Mouse (Mus musculus) cerebellum, postnatal 14 days (tissue): ENCODE measurements around the gene Cox15.

Experiments used
- DNase-seq, 2 experiments: peaks; one replicate each; pipeline ENCODE4 v3.0.0; 2021; ENCODE audit warnings: mixed read lengths in 2 of 2

The Cox15 gene

GRCm38 (mm10) chr19:43761543-43762256 is 8.9 kb upstream of the Cox15 start:
- no peak for DNase-seq

GRCm38 (mm10) chr19:43760504-43760903 is 7.7 kb upstream of the Cox15 start:
- DNase-seq, result peak; percentile 74 to 87

- DNase-seq, result no peak
These were observed 2.1 kb upstream of the Cox15 start for GRCm38 (mm10) chr19:43754872-43755271.

DNA sequence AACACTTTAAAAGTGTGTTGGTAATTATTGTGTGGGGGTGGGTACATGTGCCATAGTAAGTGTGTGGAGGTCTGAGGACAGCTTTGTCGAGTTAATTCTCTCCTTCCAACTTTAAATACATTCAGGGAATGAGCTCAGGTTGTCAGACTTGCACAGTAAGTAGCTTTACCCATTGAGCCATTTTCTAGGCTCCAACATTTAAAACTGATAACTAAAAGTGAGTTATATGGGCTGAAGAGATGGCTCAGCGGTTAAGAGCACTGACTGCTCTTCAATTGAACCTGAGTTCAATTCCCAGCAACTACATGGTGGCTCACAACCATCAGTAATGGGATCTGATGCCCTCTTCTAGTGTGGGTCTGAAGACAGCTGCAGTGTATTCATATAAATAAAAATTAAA is 1.4 kb upstream of the Cox15 start:
- DNase-seq, result no peak

DNA sequence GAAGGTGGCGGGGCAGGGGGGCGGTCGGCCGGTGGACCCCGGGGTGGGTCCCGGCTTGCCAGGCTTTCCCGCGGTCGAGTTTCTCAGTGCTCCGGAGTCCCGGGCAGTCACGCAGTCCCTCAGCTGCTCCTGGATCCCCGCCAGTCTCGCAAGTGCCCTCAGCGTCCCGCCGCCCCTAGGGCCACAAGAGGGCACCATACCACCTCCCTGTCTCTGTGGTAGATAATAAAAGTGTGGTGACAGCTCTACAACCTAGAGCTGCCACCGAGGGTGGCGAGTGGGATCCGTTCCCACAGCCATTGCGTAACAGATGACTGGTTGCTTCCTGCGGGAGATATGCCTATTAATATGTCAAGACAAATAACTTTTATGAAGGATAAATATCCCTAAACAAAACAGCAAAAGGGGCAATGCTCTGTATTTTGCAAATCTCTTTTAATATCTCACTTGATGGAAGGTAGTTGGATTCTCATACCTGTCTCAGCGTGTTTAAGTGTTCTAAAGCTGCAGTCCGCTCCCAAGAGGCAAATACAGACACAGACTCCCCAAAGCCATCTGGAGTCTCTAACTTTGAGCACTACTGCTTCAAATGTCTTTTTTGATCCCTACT is 531 bp upstream of the Cox15 start:
- peak; percentile 93 to 95 for DNase-seq

DNA sequence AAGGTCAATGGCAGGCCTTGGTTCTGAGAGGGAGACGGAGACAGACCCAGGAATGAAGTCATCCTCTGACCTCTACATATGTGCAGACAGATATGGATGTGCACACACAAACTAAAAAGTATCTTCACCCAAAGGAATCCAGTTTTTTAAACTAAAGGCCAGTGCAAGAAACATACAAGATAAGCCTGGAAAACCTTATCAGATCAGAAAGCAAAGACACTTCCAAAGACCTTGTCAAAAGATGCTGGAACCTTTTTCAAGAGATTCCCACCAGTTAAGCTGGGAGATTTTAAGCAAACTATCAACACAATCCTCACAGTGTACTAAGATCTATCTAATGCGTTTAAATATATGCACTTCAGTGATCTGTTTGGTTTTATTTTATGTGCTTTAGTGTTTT is 2.8 kb downstream of the Cox15 start:
- no peak for DNase-seq

- no peak for DNase-seq
These were observed 4.9 kb downstream of the Cox15 start for GRCm38 (mm10) chr19:43747877-43748276.

GRCm38 (mm10) chr19:43745740-43746139 is 7.1 kb downstream of the Cox15 start:
- no peak for DNase-seq

DNA sequence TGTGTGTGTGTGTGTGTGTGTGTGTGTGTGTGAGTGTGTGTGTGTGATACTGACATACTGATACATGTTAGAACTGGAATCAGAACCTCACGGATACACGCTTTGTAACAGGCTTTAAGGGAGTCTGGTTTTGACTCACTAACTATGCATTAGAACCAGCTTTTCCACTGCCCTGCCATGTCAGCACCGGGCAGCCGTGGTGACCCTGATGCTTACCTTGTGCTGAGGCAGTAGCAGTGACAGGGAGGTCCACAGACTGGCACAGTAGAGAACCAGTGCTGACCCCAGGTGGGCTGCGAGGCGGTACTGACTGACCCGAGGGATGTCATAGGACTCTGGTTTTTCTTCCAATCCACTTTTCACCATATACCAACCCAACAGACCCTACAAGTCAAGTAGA is 9.4 kb downstream of the Cox15 start:
- DNase-seq, result no peak

DNA sequence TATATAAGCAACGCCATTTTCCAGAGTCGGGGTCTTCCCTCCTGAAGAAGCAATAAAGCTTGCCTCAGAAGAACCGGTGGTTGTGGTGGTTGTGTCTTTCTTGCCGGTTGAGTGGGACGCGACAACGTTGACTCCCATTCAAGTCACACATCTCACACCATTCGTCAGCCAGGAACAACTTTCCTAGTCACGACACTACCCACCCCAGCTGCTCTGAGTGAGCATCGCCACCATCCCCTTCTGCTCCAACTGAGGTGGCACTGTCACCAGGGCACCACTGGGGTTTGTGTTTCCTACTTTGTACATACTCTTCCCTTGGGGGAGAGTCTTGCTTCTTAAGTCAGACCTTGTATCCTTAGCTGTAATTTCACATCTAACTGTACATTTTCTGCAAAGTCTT is 14.4 kb downstream of the Cox15 start:
- DNase-seq, result no peak

GRCm38 (mm10) chr19:43731157-43731556 is 21.6 kb downstream of the Cox15 start:
- DNase-seq, result no peak

GRCm38 (mm10) chr19:43730037-43730428 is 22.8 kb downstream of the Cox15 start:
- no peak for DNase-seq

DNA sequence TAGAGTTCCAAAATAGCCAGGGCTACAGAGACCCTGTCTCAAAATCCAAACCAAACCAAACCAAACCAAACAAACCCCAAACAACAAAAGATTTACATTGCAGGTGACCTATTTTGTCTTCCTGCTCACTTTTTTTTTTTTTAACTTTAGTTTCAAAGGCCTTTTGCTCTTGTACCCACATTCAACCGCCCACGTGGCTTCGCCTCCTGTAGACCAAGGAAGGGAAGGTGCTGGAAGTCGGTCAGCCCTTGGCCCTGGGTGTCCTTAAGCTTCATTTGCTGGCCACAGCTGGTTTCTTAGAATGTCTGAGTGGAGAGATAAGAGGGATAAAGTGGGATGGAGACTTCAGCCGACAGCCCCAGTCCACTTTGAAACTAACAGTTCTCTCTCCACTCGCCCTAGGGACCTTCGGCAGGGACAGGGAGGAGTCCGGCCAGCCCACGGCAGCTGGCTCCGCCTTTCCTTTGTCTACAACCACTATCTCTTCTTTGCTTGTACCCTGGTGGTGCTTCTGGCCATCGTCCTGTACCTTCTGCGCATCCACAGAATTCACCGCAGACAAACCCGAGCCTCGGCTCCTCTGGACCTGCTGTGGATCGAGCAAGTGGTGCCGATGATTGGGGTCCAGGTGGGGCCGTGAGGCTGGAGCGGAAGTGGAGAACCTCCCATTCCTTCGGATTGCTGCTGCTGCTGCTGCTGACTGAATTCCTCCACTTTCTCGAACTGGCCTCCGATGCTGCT is 23.3 kb downstream of the Cox15 start:
- DNase-seq, result no peak

GRCm38 (mm10) chr19:43726510-43727146 is 26.2 kb downstream of the Cox15 start:
- no peak for DNase-seq

GRCm38 (mm10) chr19:43724821-43725220 is 28.0 kb downstream of the Cox15 start:
- DNase-seq, result no peak

DNA sequence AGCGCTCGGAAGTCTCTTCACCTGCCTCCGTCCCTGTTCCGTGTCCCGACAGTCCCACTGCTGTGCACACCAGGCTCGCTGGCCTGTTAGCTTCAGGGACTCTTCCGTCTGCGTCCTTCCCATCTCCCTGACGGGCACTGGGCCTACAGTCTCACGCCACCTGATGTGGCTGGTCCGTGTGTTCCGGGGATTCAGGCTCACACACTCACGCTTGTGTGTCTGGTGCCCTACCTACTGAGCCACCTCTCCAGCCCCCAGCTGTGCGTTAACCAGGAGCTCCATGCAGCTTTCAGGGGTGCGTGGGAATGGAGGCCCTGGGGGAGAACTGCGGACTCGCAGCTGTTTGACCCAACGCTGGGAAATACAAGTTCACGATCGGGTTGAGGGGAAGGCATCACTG is 28.6 kb downstream of the Cox15 start:
- DNase-seq, result no peak

DNA sequence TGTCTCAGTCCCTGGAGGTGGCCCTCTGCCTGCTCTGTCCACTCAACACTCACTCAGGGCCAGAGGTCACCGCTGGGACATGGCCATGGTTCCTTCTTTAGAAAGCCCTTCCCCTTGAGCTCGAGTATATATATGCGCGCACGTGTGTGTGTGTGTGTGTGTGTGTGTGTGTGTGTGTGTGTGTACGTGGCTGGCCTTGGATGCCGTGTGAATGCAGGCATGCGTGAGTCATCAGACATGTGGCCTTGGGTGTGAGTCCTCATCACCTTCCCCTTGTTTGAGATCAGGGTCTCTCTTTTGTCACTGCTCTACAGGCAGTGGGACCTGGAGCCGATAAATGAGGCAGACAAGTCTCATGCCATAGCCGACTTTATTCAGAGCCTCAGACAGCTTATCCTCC is 29.3 kb downstream of the Cox15 start:
- DNase-seq, result no peak

GRCm38 (mm10) chr19:43722891-43723290 is 29.9 kb downstream of the Cox15 start:
- DNase-seq, result peak in 1 of 2 experiments; percentile 7

DNA sequence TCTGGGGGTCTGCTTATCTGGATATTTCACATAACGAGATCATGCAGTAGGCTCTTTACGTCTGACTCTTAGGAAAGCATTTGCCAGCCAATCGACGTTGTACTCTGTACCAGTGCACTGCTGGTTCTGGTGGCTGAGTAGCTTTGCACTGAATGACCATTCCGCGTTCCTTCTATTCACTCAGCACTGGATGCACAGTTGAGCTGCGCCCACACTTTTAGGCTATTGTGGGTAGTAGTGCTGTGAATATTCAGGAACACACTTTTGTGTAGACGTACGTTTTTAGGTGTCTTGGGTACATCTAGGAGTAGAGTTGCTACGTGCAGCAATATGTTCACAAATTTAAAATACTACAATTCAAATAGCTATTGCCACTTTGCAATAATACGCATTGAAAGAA is 32.7 kb downstream of the Cox15 start:
- DNase-seq, result no peak

DNA sequence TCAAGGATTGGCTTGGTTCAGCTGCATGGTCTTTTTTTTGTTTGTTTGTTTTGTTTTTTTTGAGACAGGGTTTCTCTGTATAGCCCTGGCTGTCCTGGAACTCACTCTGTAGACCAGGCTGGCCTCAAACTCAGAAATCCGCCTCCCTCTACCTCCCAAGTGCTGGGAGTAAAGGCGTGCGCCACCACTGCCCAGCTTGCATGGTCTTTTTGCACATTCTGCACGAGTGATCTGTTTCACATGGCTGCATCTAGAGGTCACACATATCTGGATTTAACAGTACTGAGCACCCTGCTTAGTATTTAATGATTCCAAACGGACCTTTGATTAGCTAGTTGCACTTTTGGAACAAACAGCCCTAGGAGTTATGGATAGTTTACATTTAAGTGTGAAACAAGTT is 40.8 kb downstream of the Cox15 start:
- no peak for DNase-seq

DNA sequence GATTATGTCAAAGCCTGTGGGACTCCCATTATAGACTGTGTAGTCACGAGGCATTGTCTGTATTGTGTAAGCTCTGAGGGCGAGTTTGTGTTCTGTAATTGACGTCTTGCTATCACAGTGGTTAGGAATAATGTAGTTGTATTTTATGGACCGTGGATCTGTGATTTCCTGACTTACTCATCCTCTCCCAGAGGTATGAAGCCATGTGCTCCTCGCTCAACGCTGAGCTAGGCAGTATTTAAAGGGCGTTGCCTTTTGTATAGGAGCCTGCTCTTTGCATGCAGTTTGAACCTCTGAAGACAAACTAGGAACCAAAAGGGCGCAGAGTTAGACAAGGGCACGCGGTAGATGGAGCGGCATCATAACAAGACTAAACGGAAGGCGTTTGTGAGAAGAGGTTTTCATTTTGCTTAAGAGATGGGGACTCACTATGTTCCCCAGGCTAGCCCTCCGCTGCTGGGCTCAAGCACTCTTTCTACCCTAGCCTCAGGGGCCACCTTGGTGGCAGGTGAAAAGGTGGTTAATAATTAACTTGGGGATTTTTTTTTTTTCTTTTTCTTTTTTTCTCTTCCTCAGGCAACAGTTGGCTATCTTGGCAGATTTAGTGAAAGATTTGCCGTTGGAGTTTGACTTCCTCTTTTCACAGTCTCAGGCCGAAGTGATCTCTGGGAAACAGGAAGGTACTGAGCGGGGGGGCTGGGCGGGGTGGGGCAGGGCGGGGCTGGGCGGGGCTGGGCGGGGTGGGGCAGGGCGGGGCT is 41.5 kb downstream of the Cox15 start:
- DNase-seq, result no peak

DNA sequence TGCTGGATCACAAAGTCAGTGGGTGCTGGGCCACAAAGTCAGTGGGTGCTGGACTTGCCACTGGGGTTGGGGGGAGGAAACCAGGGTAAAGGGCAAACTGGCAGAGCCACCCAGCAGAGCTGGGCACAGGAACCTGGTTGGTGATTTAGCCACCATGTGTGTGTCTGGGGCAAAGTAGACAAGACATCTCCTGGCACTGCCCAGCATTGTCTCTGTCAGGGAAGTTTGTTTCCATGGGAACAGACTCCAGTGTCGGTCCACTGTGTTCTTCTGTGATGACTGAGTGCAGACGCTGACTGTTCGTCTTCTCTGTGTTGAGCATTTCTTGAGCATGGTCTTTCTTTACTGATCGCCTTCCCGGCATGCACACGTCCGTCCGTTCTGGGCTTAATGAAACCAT is 43.5 kb downstream of the Cox15 start:
- DNase-seq, result no peak

GRCm38 (mm10) chr19:43708206-43708605 is 44.6 kb downstream of the Cox15 start:
- no peak for DNase-seq
